Comparison of ENCODE assay signal across 9 mouse cellular contexts in genomic region chr17:56996506-56996905, GRCm38 (mm10). TPM values are rescaled to one million over a fixed set of nuclear protein-coding genes. Genes with fewer than 3 reads are reported as not detected.
DNase-seq lines count a peak whose midpoint lies in the region; ATAC-seq lines count a peak whose summit lies in the region.
"Had no signal": no experiment of that assay in that cellular context is flagged by ENCODE, and none has a peak within 500 bp of the region (broad histone marks: within the 10 kb centered on the region; RNA-seq: fewer than 3 reads in every experiment).

No protein-coding gene starts in this region.

- H3K9me3 ChIP-seq in heart, embryonic 14.5 days (ENCODE audit: control insufficient read depth, low read length): no peaks in the 10 kb centered on the region
- H3K9me3 ChIP-seq in forebrain, embryonic 14.5 days (replicated peaks; ENCODE audit: control insufficient read depth, low read length): no peaks in the 10 kb centered on the region
- H3K9me3 ChIP-seq in liver, embryonic 16.5 days (replicated peaks; ENCODE audit: control insufficient read depth, low read length): no peaks in the 10 kb centered on the region

- no peak for DNase-seq in heart, postnatal 25 days (ENCODE audit: low spot score)
- DNase-seq in forebrain, embryonic 14.5 days (ENCODE audit: low spot score): no peak
- DNase-seq in testis, postnatal 14 days (ENCODE audit: low spot score): no peak
- no peak for DNase-seq in retina, embryonic 14.5 days (ENCODE audit: low spot score)
- no peak for DNase-seq in thymus, postnatal 4 days

- ATAC-seq in heart, embryonic 14.5 days (ENCODE audit: insufficient number of reproducible peaks, insufficient read depth, low FRiP score, low read depth): no peak
- no peak for ATAC-seq in forebrain, embryonic 14.5 days
- no peak for ATAC-seq in liver, embryonic 16.5 days (ENCODE audit: low read depth)

- H3K36me3 ChIP-seq in heart, embryonic 14.5 days (ENCODE audit: control insufficient read depth, insufficient read depth, low read length): peaks cover 72% of the 10 kb centered on the region
- peaks cover 65% of the 10 kb centered on the region for H3K36me3 ChIP-seq in forebrain, embryonic 14.5 days (ENCODE audit: control insufficient read depth, insufficient read depth, low read length)
- peaks cover 25% of the 10 kb centered on the region for H3K36me3 ChIP-seq in liver, embryonic 16.5 days (ENCODE audit: control insufficient read depth, insufficient read depth)

- peak overlapping the region; percentile 10; the same call in 1 of the 2 replicates for H3K9ac ChIP-seq in heart, embryonic 14.5 days (ENCODE audit: low read length)
- no peak overlapping the region for H3K9ac ChIP-seq in forebrain, embryonic 14.5 days (ENCODE audit: low read length)
- H3K9ac ChIP-seq in liver, embryonic 16.5 days (ENCODE audit: low read depth, low read length): no peak overlapping the region

- peak overlapping the region; percentile 63 for H3K4me2 ChIP-seq in heart, embryonic 14.5 days (ENCODE audit: low read length)
- H3K4me2 ChIP-seq in forebrain, embryonic 14.5 days (ENCODE audit: low read length): peak overlapping the region; percentile 66; the same call in 1 of the 2 replicates
- peak overlapping the region; percentile 94; the same call in 1 of the 2 replicates for H3K4me2 ChIP-seq in liver, embryonic 16.5 days (ENCODE audit: low read depth, low read length)

- intact Hi-C loops in heart, postnatal 25 days (cut with DNase I): loop anchor here (1.0 to 5.0 kb wide), 5 partner anchors 14 to 336 kb away; partner anchors contain the start of genes Gm17949 and Gtf2f1

- H3K27me3 ChIP-seq in heart, embryonic 14.5 days (ENCODE audit: control insufficient read depth, insufficient read depth, low read length): no peaks in the 10 kb centered on the region
- H3K27me3 ChIP-seq in forebrain, embryonic 14.5 days (replicated peaks; ENCODE audit: control insufficient read depth, insufficient read depth, low read length): no peaks in the 10 kb centered on the region
- H3K27me3 ChIP-seq in liver, embryonic 16.5 days (ENCODE audit: control insufficient read depth, insufficient read depth, low read depth, low read length): no peaks in the 10 kb centered on the region

- WGBS in heart, embryonic 14.5 days: 70% methylated on average over 2 of the region's 2 CpGs
- WGBS in forebrain, embryonic 14.5 days: 84% methylated on average over 2 of the region's 2 CpGs
- 52% methylated on average over 2 of the region's 2 CpGs for WGBS in liver, embryonic 16.5 days (ENCODE audit: insufficient replicate concordance)

- H3K4me3 ChIP-seq in heart, embryonic 14.5 days (ENCODE audit: control insufficient read depth in 1 of 2, insufficient read depth in 1 of 2, low read depth in 1 of 2, low read length in 2 of 2): peak overlapping the region in 1 of 2 experiments; percentile 77; a peak in 1 of 4 replicates
- no peak overlapping the region for H3K4me3 ChIP-seq in brown adipose tissue, adult 24 weeks (ENCODE audit: insufficient read depth, low read depth, low read length)
- H3K4me3 ChIP-seq in forebrain, embryonic 14.5 days (ENCODE audit: low read depth, low read length): peak overlapping the region; percentile 72; the same call in 1 of the 2 replicates
- peak overlapping the region; percentile 89; the same call in 1 of the 2 replicates for H3K4me3 ChIP-seq in liver, embryonic 16.5 days (ENCODE audit: low read depth, low read length)

- H3K4me1 ChIP-seq in heart, embryonic 14.5 days (ENCODE audit: control insufficient read depth in 2 of 2, insufficient read depth in 2 of 2, low read length in 2 of 2): peaks cover 21 to 24% of the 10 kb centered on the region in 2 experiments
- no peaks in the 10 kb centered on the region for H3K4me1 ChIP-seq in brown adipose tissue, adult 24 weeks (ENCODE audit: control insufficient read depth, insufficient read depth, insufficient read length, low read length)
- H3K4me1 ChIP-seq in forebrain, embryonic 14.5 days (ENCODE audit: control insufficient read depth, insufficient read depth, low read length): peaks cover 5% of the 10 kb centered on the region
- peaks cover 8% of the 10 kb centered on the region for H3K4me1 ChIP-seq in liver, embryonic 16.5 days (ENCODE audit: control insufficient read depth, low read depth, low read length)

- H3K27ac ChIP-seq in heart, embryonic 14.5 days (replicated peaks in 1 of 2; ENCODE audit: control insufficient read depth in 1 of 2, insufficient read depth in 1 of 2, low read depth in 2 of 2, low read length in 2 of 2): peak overlapping the region; percentile 11 to 20; a peak in 1 of 4 replicates
- H3K27ac ChIP-seq in brown adipose tissue, adult 24 weeks (replicated peaks; ENCODE audit: low read depth, low read length): peak overlapping the region; percentile 7; the same call in 1 of the 2 replicates
- no peak overlapping the region for H3K27ac ChIP-seq in forebrain, embryonic 14.5 days (ENCODE audit: low read depth, low read length)
- H3K27ac ChIP-seq in liver, embryonic 16.5 days (ENCODE audit: low read length): no peak overlapping the region

RNA-seq across cellular contexts. Expression of gene Alkbh7, which starts 0.6 kb away (rescaled TPM):
- 54.9 and 55.7 TPM in 2 replicates for polyA plus RNA-seq in heart, embryonic 14.5 days (2014; fragmentation: Nextera tagmentation; extraction: Ambion mirVana)
- total RNA-seq in heart, postnatal 25 days (2021): 10 to 100 TPM; 65.4 to 77.8 TPM
- polyA plus RNA-seq in brown adipose tissue, adult 24 weeks (2012; ENCODE audit: insufficient read depth, insufficient read length, missing spikeins): 57.4 and 68.7 TPM in 2 replicates
- polyA plus RNA-seq in forebrain, embryonic 14.5 days (2014; fragmentation: Nextera tagmentation; extraction: Ambion mirVana): 41.9 and 44.8 TPM in 2 replicates
- polyA plus RNA-seq in liver, embryonic 16.5 days (2015; fragmentation: Nextera tagmentation; extraction: Ambion mirVana): 15.9 and 19.6 TPM in 2 replicates

RNA-seq across cellular contexts. Expression of gene Pspn, which starts 3.3 kb away (rescaled TPM):
- polyA plus RNA-seq in heart, embryonic 14.5 days (2014; fragmentation: Nextera tagmentation; extraction: Ambion mirVana): not detected in 2 replicates
- not detected for total RNA-seq in heart, postnatal 25 days (2021)
- not detected in 2 replicates for polyA plus RNA-seq in brown adipose tissue, adult 24 weeks (2012; ENCODE audit: insufficient read depth, insufficient read length, missing spikeins)
- polyA plus RNA-seq in forebrain, embryonic 14.5 days (2014; fragmentation: Nextera tagmentation; extraction: Ambion mirVana): 0.70 TPM in 2 replicates
- not detected in 2 replicates for polyA plus RNA-seq in liver, embryonic 16.5 days (2015; fragmentation: Nextera tagmentation; extraction: Ambion mirVana)
- polyA plus RNA-seq: spleen, adult 2 months had no signal

RNA-seq across cellular contexts. Expression of gene Clpp, which starts 6.4 kb away (rescaled TPM):
- polyA plus RNA-seq in heart, embryonic 14.5 days (2014; fragmentation: Nextera tagmentation; extraction: Ambion mirVana): 120 and 128 TPM in 2 replicates
- 10 to 100 TPM; 73.4 TPM for total RNA-seq in heart, postnatal 25 days (2021)
- 175 and 196 TPM in 2 replicates for polyA plus RNA-seq in brown adipose tissue, adult 24 weeks (2012; ENCODE audit: insufficient read depth, insufficient read length, missing spikeins)
- 173 and 209 TPM in 2 replicates for polyA plus RNA-seq in forebrain, embryonic 14.5 days (2014; fragmentation: Nextera tagmentation; extraction: Ambion mirVana)
- 62.4 and 62.7 TPM in 2 replicates for polyA plus RNA-seq in liver, embryonic 16.5 days (2015; fragmentation: Nextera tagmentation; extraction: Ambion mirVana)

RNA-seq across cellular contexts. Expression of gene Acer1, which starts 14.6 kb away (rescaled TPM):
- 0.16 TPM in 1 of 2 replicates, not detected in the other for polyA plus RNA-seq in heart, embryonic 14.5 days (2014; fragmentation: Nextera tagmentation; extraction: Ambion mirVana)
- not detected for total RNA-seq in heart, postnatal 25 days (2021)
- not detected in 2 replicates for polyA plus RNA-seq in brown adipose tissue, adult 24 weeks (2012; ENCODE audit: insufficient read depth, insufficient read length, missing spikeins)
- not detected in 2 replicates for polyA plus RNA-seq in forebrain, embryonic 14.5 days (2014; fragmentation: Nextera tagmentation; extraction: Ambion mirVana)
- not detected in 2 replicates for polyA plus RNA-seq in liver, embryonic 16.5 days (2015; fragmentation: Nextera tagmentation; extraction: Ambion mirVana)
- polyA plus RNA-seq: spleen, adult 2 months had no signal

RNA-seq across cellular contexts. Expression of gene Gtf2f1, which starts 14.6 kb away (rescaled TPM):
- 29.2 and 31.0 TPM in 2 replicates for polyA plus RNA-seq in heart, embryonic 14.5 days (2014; fragmentation: Nextera tagmentation; extraction: Ambion mirVana)
- total RNA-seq in heart, postnatal 25 days (2021): 10 to 100 TPM; 20.4 to 22.7 TPM
- polyA plus RNA-seq in brown adipose tissue, adult 24 weeks (2012; ENCODE audit: insufficient read depth, insufficient read length, missing spikeins): 29.1 and 29.3 TPM in 2 replicates
- 70.7 and 78.9 TPM in 2 replicates for polyA plus RNA-seq in forebrain, embryonic 14.5 days (2014; fragmentation: Nextera tagmentation; extraction: Ambion mirVana)
- 45.4 and 47.0 TPM in 2 replicates for polyA plus RNA-seq in liver, embryonic 16.5 days (2015; fragmentation: Nextera tagmentation; extraction: Ambion mirVana)

Comparison
In these comparisons a context has a peak if more than half of its experiments do, and no peak if none do; other contexts are left out.
1. H3K27ac ChIP-seq: peak in heart, embryonic 14.5 days (2 of 2) and brown adipose tissue, adult 24 weeks (single experiment); none in forebrain, embryonic 14.5 days (single experiment) and liver, embryonic 16.5 days (single experiment).
2. Peak in every context shown above with its lines, with median percentiles within 50 percentile points of each other: H3K4me2 ChIP-seq.